Mouse (Mus musculus) intestine, embryonic 14.5 days (tissue): Measurements from ENCODE around the gene Inha. TPM values are rescaled to one million over a fixed set of nuclear protein-coding genes. Genes with fewer than 3 reads are reported as not detected.

ENCODE experiments used
- ATAC-seq: fragments of 200-750 bp; cut with Nextera tagmentation; replicated peaks from 2 replicates; pipeline ENCODE4 v1.8.0; 2017; ENCODE audit warnings: low read depth, moderate number of reproducible peaks, moderate TSS enrichment, moderate library complexity; ENCODE audit not compliant: low FRiP score, low TSS enrichment
- DNase-seq: peaks from one replicate; pipeline ENCODE4 v3.0.0-alpha.2; 2018; ENCODE audit warnings: low spot score
- H3K27ac ChIP-seq: fragments of 300-500 bp; sonication (generic); 2 replicates; pipeline ENCODE4 v1.5.1; 2014; ENCODE audit warnings: low read depth, mild to moderate bottlenecking, control low read depth
- H3K27me3 ChIP-seq: fragments of 300-500 bp; sonication (generic); replicated peaks from 2 replicates; pipeline ENCODE4 v1.6.1; 2014; ENCODE audit warnings: low read length, control low read depth; ENCODE audit not compliant: control insufficient read depth, insufficient read depth
- H3K36me3 ChIP-seq: fragments of 300-500 bp; sonication (generic); 2 replicates; pipeline ENCODE4 v1.6.1; 2014; ENCODE audit warnings: low read length, control low read depth; ENCODE audit not compliant: control insufficient read depth, insufficient read depth
- H3K4me1 ChIP-seq: fragments of 300-500 bp; sonication (generic); replicated peaks from 2 replicates; pipeline ENCODE4 v1.6.1; 2014; ENCODE audit warnings: low read length, control low read depth, mixed read lengths; ENCODE audit not compliant: control insufficient read depth, insufficient read depth
- H3K4me2 ChIP-seq: fragments of 300-500 bp; sonication (generic); 2 replicates; pipeline ENCODE4 v1.6.1; 2014; ENCODE audit warnings: low read length
- H3K4me3 ChIP-seq: fragments of 300-500 bp; sonication (generic); 2 replicates; pipeline ENCODE4 v1.5.1; 2014; ENCODE audit warnings: low read depth, low read length, control low read depth, mixed read lengths
- H3K9ac ChIP-seq: fragments of 300-500 bp; sonication (generic); 2 replicates; pipeline ENCODE4 v1.6.1; 2014; ENCODE audit warnings: mild to moderate bottlenecking, low read length
- H3K9me3 ChIP-seq: fragments of 300-500 bp; sonication (generic); 2 replicates; pipeline ENCODE4 v1.6.1; 2016; ENCODE audit warnings: low read length, control low read depth; ENCODE audit not compliant: control insufficient read depth
- WGBS: fragments of 180-500 bp; shearing (Covaris S2); extraction: QIAGEN DNeasy Blood & Tissue Kit; methylation state at CpG from one replicate; pipeline ENCODE4 v1.1.7; 2014; 5-methylcytosine and 5-hydroxymethylcytosine counted together
- polyA plus RNA-seq: library from polyadenylated mRNA; unstranded; fragments of >200 nt; fragmentation: Nextera tagmentation; extraction: Ambion mirVana; gene quantifications from 2 replicates; pipeline ENCODE4 v1.2.1, GENCODE M21; 2014

Inha gene
- polyA plus RNA-seq, 1 experiment from 2014 or later, result 3.9 TPM

DNA sequence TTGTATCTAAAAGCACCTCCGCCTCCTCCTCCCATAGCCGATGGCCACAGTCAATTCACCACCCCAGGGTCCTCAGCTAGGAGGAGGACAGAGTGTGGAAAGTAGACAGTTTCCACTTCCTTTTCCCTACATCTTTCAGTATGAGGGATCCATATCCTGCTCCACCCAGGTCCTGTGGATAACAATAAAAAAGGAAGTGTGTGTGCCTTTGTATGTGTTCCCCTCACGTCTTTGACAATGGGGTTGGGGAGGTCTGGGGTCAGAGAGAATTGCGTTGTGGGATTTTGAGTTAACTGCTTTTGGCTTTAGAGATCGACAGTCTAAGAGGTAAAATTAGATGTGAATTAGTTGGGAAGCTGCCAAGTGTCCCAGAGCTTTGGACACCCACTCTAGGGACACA is 3.3 kb downstream of the Inha start:
- Histone ChIP-seq H3K4me2 (no peak overlapping the region), H3K9ac (no peak overlapping the region), H3K4me1 (peaks cover 22% of the 10 kb centered on the region), H3K4me3 (no peak overlapping the region), H3K9me3 (no peaks in the 10 kb centered on the region), H3K36me3 (no peaks in the 10 kb centered on the region), H3K27me3 (no peaks in the 10 kb centered on the region), H3K27ac (no peak overlapping the region)
- 75% methylated on average over 5 of the region's 5 CpGs for WGBS
- ATAC-seq (no peak), DNase-seq (no peak)

DNA sequence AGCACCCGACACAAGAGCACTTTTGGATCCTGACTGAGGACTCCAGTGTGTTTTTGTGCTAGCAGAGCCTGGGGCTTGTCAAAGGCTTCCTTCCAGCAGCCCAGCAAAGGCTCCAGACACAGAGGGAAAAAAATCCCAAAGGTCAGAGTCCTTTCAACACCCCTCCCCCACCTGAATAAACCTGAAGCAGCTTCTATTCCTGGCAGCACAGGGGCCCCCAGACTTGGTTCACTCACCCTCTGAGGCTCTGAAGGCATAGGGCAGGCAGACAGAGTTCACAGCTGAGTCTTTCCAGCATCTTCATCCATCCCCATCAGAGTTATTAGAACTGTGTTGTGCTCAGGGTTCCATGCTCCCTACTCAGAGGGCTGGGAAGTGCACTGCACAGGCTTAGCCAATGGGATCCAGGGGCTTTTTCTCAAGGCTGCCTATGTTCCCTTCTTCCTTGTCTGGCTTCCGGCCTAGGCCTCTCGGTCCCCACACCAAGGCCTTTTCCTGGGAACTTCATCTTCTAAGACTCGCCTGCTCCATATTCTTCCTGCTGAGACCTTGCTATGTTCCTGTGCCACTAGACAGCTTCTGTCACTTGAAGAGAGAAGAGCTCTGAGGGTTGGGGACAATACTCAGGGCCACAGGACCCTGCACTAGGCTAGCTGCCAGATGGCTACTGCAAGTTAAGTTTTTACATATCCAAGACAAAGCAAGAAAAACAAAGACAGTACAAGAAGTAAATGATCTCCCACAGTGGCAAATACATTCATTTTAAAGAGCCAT is 4.7 kb downstream of the Inha start:
- Histone ChIP-seq H3K9me3 (no peaks in the 10 kb centered on the region), H3K9ac (no peak overlapping the region), H3K27me3 (no peaks in the 10 kb centered on the region), H3K27ac (peak overlapping the region; percentile 47), H3K4me3 (no peak overlapping the region), H3K36me3 (no peaks in the 10 kb centered on the region), H3K4me2 (no peak overlapping the region), H3K4me1 (peaks cover 22% of the 10 kb centered on the region)
- ATAC-seq, result peak; percentile 58
- WGBS, result 43% methylated on average over 4 of the region's 4 CpGs
- no peak for DNase-seq

DNA sequence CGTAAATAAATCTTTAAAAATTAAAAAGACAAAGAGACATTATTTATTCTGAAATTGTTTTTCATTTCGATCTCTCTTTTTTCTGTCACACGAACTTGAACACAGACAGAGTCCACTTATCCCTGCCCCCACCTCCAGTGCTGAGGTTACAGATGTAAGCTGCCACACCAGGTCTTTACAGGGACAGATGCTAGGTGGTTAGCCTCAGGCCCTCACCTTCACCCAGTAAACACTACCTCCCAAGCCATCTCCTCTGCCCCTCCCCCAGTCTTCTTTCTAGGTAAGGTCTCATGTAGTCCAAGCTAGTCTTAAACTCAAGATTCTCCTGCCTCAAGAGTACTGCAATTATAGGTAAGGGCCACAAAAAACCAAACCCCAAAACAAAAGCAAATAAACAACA is 5.7 kb downstream of the Inha start:
- H3K4me3 ChIP-seq, result no peak overlapping the region
- H3K36me3 ChIP-seq, result no peaks in the 10 kb centered on the region
- no peak overlapping the region for H3K4me2 ChIP-seq
- H3K4me1 ChIP-seq, result peaks cover 14% of the 10 kb centered on the region
- 85% methylated on average over 3 of the region's 3 CpGs for WGBS
- DNase-seq (no peak), ATAC-seq (no peak)
- H3K27me3 ChIP-seq, result no peaks in the 10 kb centered on the region
- no peaks in the 10 kb centered on the region for H3K9me3 ChIP-seq
- H3K27ac ChIP-seq, result no peak overlapping the region
- no peak overlapping the region for H3K9ac ChIP-seq

DNA sequence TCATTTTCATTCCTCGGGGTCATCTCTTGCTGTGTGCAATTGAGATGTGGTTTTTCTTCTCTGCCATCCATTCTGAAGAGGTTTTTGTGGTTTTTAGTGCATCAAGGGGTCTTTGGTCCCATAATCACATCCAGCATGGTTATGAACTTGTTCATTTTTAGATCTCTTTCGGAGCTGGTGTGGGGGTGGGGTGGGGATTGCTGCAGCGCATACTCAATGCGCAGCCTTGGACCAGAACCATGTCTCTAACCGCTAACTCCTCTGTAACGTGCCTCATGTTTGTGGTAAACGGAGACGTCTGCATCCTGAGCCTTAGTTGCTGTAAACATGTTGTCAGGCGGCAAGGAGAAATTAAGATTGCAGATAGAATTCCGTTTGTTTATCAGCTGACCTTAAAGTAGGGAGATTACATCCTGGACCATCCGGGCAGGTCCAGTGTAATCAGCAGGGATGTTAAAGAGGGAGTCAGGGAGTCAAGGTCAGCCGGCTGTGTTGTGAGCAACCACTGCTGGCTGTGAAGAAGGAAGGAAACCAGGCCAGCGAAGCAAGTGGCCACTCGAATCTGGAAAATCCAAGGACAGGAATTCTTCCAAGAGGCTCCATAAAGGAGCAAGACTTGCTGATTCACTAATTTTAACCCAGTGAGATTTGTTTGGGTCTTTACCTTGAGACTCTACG is 10.0 kb downstream of the Inha start:
- Histone ChIP-seq H3K4me1 (peaks cover 26% of the 10 kb centered on the region), H3K4me3 (no peak overlapping the region), H3K27ac (no peak overlapping the region), H3K36me3 (no peaks in the 10 kb centered on the region), H3K9me3 (no peaks in the 10 kb centered on the region), H3K4me2 (no peak overlapping the region), H3K27me3 (no peaks in the 10 kb centered on the region), H3K9ac (no peak overlapping the region)
- 67% methylated on average over 15 of the region's 15 CpGs for WGBS
- no peak for DNase-seq
- no peak for ATAC-seq

DNA sequence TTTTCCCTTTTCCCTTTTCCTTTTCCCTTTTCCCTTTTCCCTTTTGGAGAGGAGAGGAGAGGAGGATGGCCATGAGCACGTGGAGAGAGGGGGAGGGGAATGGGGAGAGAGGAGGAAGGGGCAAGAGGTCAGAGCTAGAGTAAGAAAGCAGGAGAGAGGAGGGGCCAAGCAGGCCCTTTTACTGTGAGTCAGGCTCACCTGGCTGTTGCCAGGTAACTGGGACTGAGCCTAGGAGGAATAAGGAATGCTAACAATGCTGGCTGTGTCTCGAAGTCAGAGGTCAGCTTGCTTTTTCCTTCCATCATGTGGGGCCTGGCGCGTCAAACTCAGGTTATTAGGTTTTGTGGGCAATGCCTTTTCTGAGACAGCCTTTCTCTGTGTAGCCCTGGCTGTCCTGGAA is 11.1 kb downstream of the Inha start:
- 47% methylated on average over 3 of the region's 4 CpGs for WGBS
- DNase-seq, result no peak
- ATAC-seq, result no peak

DNA sequence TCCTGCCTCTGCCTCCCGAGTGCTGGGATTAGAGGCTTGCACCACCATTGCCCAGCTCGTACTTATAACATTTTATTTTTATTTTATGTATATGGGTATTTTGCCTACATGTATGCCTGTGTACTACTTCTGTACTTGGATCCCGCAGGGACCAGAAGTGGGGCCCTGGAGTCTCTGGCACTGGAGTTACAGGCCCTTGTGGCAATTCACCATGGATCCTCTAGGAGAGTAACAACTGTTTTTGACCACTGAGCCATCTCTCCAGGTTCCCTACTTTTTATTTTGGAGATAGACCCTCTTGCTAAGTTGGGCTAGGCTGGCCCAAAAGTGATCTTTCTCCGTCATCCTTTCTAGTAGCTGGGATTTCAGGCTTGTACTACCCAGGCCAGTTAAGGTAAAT is 11.6 kb downstream of the Inha start:
- DNase-seq (no peak), ATAC-seq (no peak)
- peak overlapping the region; percentile 75 for H3K27ac ChIP-seq
- no peaks in the 10 kb centered on the region for H3K36me3 ChIP-seq
- H3K4me3 ChIP-seq, result no peak overlapping the region
- H3K4me2 ChIP-seq, result no peak overlapping the region
- no peaks in the 10 kb centered on the region for H3K27me3 ChIP-seq
- no peak overlapping the region for H3K9ac ChIP-seq
- WGBS, result 96% methylated on average over 4 of the region's 4 CpGs
- peaks cover 31% of the 10 kb centered on the region for H3K4me1 ChIP-seq
- H3K9me3 ChIP-seq, result no peaks in the 10 kb centered on the region

More for the DNA sequence above, 11.1 kb downstream of the Inha start:
- Histone ChIP-seq H3K4me2 (no peak overlapping the region), H3K27me3 (no peaks in the 10 kb centered on the region), H3K4me1 (peaks cover 31% of the 10 kb centered on the region), H3K4me3 (no peak overlapping the region), H3K9me3 (no peaks in the 10 kb centered on the region), H3K9ac (no peak overlapping the region), H3K36me3 (no peaks in the 10 kb centered on the region), H3K27ac (peak overlapping the region; percentile 75)

DNA sequence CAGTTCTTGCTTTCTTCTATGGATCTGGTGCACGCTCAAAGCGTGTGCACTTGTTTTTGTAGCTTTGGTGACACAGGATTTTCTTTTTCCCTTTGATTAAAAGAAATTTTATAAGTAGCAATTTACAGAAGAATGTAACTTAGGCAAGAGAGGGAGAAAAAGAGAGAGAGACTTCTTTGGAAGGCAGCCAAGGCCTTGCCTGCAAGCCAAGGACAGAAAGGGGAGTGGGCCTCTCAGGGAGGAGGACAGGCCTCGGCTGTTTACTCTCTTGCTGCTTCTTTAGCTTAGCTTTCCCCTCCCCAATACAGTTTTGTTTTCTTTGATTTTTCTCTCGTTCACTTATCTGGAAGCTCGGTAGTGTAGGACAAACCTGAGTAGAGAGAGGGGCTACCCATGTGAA is 12.7 kb downstream of the Inha start:
- Histone ChIP-seq H3K27me3 (no peaks in the 10 kb centered on the region), H3K36me3 (no peaks in the 10 kb centered on the region), H3K9ac (no peak overlapping the region), H3K4me3 (no peak overlapping the region), H3K9me3 (no peaks in the 10 kb centered on the region), H3K4me1 (peaks cover 31% of the 10 kb centered on the region), H3K27ac (peak overlapping the region; percentile 98), H3K4me2 (0 out of 2 replicates have a peak overlapping the region, but pooled peaks have one; percentile 7)
- no peak for DNase-seq
- ATAC-seq, result no peak
- WGBS, result 40% methylated on average over 5 of the region's 5 CpGs

DNA sequence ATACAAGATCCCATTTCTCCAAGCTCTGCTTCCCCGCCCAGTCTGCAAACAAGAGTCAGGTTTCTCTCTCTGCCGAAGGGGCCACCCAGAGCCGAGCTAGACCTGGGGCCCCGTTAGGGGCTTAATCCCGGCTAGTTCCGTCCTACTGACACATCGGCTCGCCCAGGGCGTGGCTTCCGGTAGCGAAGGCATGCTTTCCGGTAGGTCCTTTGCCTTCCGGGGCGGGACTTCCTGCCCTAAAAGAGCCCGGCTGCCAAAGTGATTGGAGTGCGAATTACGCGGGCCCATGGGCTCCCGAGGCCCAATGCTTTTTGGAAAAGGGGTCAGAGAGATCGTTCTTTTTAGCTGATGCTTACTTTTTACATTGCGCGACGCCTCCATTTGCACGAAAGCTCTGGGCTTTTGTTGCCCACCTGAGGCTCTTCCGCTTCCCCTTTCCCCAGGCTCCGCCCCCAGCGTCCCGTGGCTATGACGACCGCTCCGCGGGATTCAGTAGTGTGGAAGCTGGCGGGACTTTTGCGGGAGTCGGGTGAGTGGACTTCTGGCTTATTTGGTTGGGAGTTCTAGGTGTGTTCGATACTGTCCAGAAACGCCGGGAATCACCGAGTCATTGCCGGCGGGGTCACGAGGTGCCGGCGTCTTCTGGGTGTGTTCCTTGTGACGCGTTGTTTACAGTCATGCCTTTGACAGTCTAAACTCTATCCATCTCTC is 14.6 kb downstream of the Inha start, which contains the start of gene Stk11ip:
TSS of gene Stk11ip (plus strand) at position 209 of the 711 bp plus-strand sequence.
- H3K4me2 ChIP-seq, result peak within 1 kb of the TSS; percentile 94
- H3K9ac ChIP-seq, result peak within 1 kb of the TSS; percentile 51
- no peaks in the 10 kb centered on the region for H3K27me3 ChIP-seq
- ATAC-seq, result peak; percentile 97
- DNase-seq, result peak; percentile 97
- H3K4me1 ChIP-seq, result peaks cover 28% of the 10 kb centered on the region
- peak within 1 kb of the TSS; percentile 98 for H3K27ac ChIP-seq
- WGBS, result under 1% methylated on average over 46 of the region's 46 CpGs
- H3K4me3 ChIP-seq, result peak within 1 kb of the TSS; percentile 72
- H3K36me3 ChIP-seq, result peaks cover 13% of the 10 kb centered on the region
- H3K9me3 ChIP-seq, result no peaks in the 10 kb centered on the region
